Mouse (Mus musculus) lung, adult 2 months (tissue): ENCODE measurements at regions not wholly inside any gene's neighbourhood (a gene's known extent, or its start where the extent isn't known, plus 50 kb on each side); places are given as distances from the start of the nearest gene placed in this dataset.
A peak's percentile ranks its signal among the peaks of the same experiment; 100 is the strongest.

Experiments used
- DNase-seq: peaks from one replicate; pipeline ENCODE4 v3.0.0; 2022
- H3K4me1 ChIP-seq: fragments of 200-500 bp; 2 replicates; pipeline ENCODE4 v1.6.1; 2011; ENCODE audit warnings: low read length; ENCODE audit not compliant: control insufficient read depth, insufficient read depth
- H3K4me3 ChIP-seq: fragments of 200-500 bp; replicated peaks from 2 replicates; pipeline ENCODE3; 2011; ENCODE audit warnings: low read depth, mild to moderate bottlenecking, control low read depth, low read length; ENCODE audit errors: extremely low read depth
- CTCF ChIP-seq: fragments of 200-500 bp; IDR thresholded peaks from 2 replicates; pipeline ENCODE4 v1.5.1; 2011; ENCODE audit warnings: mild to moderate bottlenecking, low read length, control low read depth; ENCODE audit not compliant: insufficient read depth
- POLR2A ChIP-seq: fragments of 200-500 bp; IDR thresholded peaks from 2 replicates; pipeline ENCODE4 v1.6.1; 2011; ENCODE audit warnings: low read depth, mild to moderate bottlenecking, control low read depth, low read length, borderline replicate concordance; ENCODE audit errors: extremely low read depth
- WGBS: fragments of 180-500 bp; shearing (Covaris S2); methylation state at CpG from one replicate; pipeline ENCODE4 v1.1.7; 2018; 5-methylcytosine and 5-hydroxymethylcytosine counted together

DNA sequence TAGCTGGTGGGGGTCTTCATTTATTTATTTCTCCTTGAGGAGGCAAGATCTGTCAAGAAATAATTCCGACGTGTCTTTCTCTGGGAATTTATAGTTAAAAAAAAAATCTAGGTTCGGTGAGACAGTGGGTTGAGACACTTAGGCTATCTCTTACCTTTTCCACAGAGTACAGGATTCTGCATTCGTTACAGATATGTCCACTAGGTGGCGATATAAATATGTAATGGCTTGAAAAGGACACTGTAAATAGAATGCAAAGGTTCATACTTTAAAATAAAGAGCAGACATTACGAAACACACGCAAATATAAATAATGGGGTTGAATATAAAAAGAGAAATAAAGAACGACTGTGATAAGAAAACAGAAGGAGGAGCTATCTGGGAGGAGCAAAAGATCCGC is 517.5 kb downstream of the Cps1 start:
- no peak for DNase-seq
- TF ChIP-seq POLR2A (no peak), CTCF (peak; percentile 39; the same call in 1 of the 2 replicates)
- WGBS: 11% methylated on average over 9 of the region's 9 CpGs

DNA sequence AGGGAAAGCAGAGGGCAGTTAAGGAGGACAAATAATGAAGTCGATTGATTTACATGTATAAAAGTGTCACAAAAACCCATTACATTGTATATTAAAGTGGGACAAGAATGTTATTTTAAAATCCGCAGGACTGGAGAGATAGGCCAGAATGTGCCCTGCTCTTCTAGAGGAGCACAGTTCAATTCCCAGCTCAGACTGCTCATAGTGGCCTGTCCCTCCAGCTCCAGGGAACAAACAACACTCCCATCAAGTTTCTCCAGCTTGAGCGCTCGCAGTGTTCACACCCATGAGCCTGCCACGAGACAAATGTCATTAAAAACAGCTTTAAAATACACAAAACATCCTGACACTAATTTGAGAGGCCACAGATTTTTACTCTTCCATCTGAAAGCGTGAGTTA is 517.9 kb downstream of the Cps1 start:
- Histone ChIP-seq H3K4me3 (no peak overlapping the region), H3K4me1 (no peaks in the 10 kb centered on the region)
- TF ChIP-seq CTCF (no peak), POLR2A (no peak)
- WGBS: 42% methylated on average over 6 of the region's 6 CpGs
- no peak for DNase-seq

More for the DNA sequence above, 517.5 kb downstream of the Cps1 start:
- Histone ChIP-seq H3K4me1 (no peaks in the 10 kb centered on the region), H3K4me3 (no peak overlapping the region)

DNA sequence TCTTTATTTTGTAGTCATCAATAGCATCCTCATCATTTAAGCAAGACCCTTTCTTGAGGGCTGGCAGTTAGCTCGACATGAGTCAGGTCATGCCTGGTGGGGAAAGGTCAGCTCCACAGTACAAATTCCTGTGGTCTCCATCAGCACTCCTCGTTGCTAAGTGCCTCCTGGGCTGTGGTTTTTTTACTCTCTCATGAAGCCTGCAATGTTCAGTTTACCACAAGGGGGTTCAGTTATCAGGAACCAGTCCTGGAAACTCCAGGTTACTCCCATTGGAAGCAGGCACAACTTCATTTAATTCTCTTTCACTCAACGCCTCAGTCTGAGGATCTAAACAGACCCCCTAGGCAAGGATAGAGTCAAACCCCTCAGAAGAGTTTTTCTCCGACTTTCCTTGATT is 520.8 kb downstream of the Cps1 start:
- no peak overlapping the region for H3K4me3 ChIP-seq
- no peak for DNase-seq
- 43% methylated on average over 4 of the region's 4 CpGs for WGBS
- no peaks in the 10 kb centered on the region for H3K4me1 ChIP-seq
- TF ChIP-seq CTCF (no peak), POLR2A (no peak)
